Mouse (Mus musculus): ENCODE results near the gene Irak3.

- TF ChIP-seq CTCF (IDR thresholded peaks at IDR 0.05; ENCODE audit: low read depth) (no peak), EP300 (optimal IDR thresholded peaks at IDR 0.05) (no peak)
These were observed 68.2 kb downstream of the Irak3 start for GRCm38 (mm10) chr10:120133697-120134096.

Measured in stomach, postnatal 0 days (tissue).